Mouse (Mus musculus) midbrain, postnatal 0 days (tissue): ENCODE data around the gene Evc. TPM values are rescaled to one million over a fixed set of nuclear protein-coding genes. Genes with fewer than 3 reads are reported as not detected.

Experiments used
- ATAC-seq: fragments of 200-750 bp; cut with Nextera tagmentation; 2 replicates; pipeline ENCODE4 v1.8.0; 2017; ENCODE audit warnings: moderate number of reproducible peaks, mild to moderate bottlenecking, moderate TSS enrichment, moderate library complexity; ENCODE audit not compliant: low FRiP score
- DNase-seq: peaks from one replicate; pipeline ENCODE4 v3.0.0-alpha.2; 2015; ENCODE audit warnings: low spot score
- H3K27ac ChIP-seq: fragments of 300-500 bp; sonication (generic); 2 replicates; pipeline ENCODE4 v1.5.1; 2014; ENCODE audit warnings: low read depth, mild to moderate bottlenecking, low read length, mixed read lengths
- H3K27me3 ChIP-seq: fragments of 300-500 bp; sonication (generic); 2 replicates; pipeline ENCODE4 v1.6.1; 2014; ENCODE audit warnings: low read length, control low read depth, mixed read lengths; ENCODE audit not compliant: insufficient read depth
- H3K36me3 ChIP-seq: fragments of 300-500 bp; sonication (generic); 2 replicates; pipeline ENCODE4 v1.6.1; 2014; ENCODE audit warnings: low read length, control low read depth, mixed read lengths; ENCODE audit not compliant: insufficient read depth
- H3K4me1 ChIP-seq: fragments of 300-500 bp; sonication (generic); 2 replicates; pipeline ENCODE4 v1.6.1; 2014; ENCODE audit warnings: mild to moderate bottlenecking, control low read depth, antibody characterized with exemption, low read length, mixed read lengths; ENCODE audit not compliant: insufficient read depth
- H3K4me2 ChIP-seq: fragments of 300-500 bp; sonication (generic); 2 replicates; pipeline ENCODE4 v1.6.1; 2014; ENCODE audit warnings: low read depth, mild to moderate bottlenecking, low read length, mixed read lengths; ENCODE audit not compliant: poor library complexity, severe bottlenecking
- H3K4me3 ChIP-seq: fragments of 300-500 bp; sonication (generic); 2 replicates; pipeline ENCODE4 v1.5.1; 2014; ENCODE audit warnings: low read depth, mild to moderate bottlenecking, low read length, moderate library complexity
- H3K9ac ChIP-seq: fragments of 300-500 bp; sonication (generic); replicated peaks from 2 replicates; pipeline ENCODE4 v1.6.1; 2014; ENCODE audit warnings: mild to moderate bottlenecking, low read length, moderate library complexity, mixed read lengths; ENCODE audit not compliant: poor library complexity, severe bottlenecking
- H3K9me3 ChIP-seq: fragments of 300-500 bp; sonication (generic); 2 replicates; pipeline ENCODE4 v1.6.1; 2016; ENCODE audit warnings: low read length, control low read depth
- CTCF ChIP-seq: IDR thresholded peaks from 2 replicates; pipeline ENCODE4 v1.5.1; 2016; ENCODE audit warnings: antibody characterized with exemption, mild to moderate bottlenecking
- WGBS: fragments of 180-500 bp; shearing (Covaris S2); extraction: QIAGEN DNeasy Blood & Tissue Kit; methylation state at CpG from one replicate; pipeline ENCODE4 v1.1.7; 2014; 5-methylcytosine and 5-hydroxymethylcytosine counted together
- polyA plus RNA-seq: library from polyadenylated mRNA; unstranded; fragments of >200 nt; fragmentation: Nextera tagmentation; extraction: Ambion mirVana; gene quantifications from 2 replicates; pipeline ENCODE4 v1.2.1, GENCODE M21; 2015
- total RNA-seq: library from RNA; depleted of rRNA; stranded (reverse); fragments of >200 nt; gene quantifications from 2 replicates; pipeline ENCODE4 v1.2.3, GENCODE M21; 2014; rRNA removed

Evc gene
- total RNA-seq = 8.2 and 8.3 TPM in 2 replicates
- 2.7 and 2.8 TPM in 2 replicates for polyA plus RNA-seq

DNA sequence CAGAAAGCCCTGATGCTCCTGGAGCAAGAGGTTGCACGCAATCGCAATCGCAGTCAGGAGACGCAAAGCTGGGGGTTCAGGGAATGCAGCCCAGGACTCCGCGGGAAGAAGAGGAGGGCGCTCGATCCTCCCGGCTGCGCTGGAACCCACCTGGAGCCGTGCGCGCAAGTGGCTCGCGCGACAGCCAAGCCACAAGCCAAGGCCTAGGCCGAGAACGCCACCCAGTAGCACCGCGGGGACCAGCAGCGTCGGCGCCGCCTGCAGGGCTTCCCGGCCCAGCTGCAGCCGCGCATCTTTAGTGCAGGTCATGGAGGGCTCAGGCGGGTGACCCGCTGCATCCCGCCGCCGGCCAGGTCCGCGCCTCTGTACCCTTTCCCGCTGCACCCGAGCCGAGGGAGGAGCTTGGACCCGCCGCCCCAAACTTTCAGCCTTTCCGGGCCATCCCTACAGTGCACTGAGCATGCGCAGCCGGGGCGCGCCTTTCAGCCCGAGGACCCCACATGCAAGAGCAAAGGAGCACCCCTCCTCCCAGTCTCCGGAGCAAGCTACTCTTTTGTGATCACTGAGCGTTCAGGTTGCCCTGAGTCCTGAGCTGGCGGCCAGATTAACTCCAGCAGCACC lies at the start of gene Evc:
TSS of gene Evc (minus strand) at position 410 of the 621 bp plus-strand sequence.
- peak within 1 kb of the TSS; percentile 45; the same call in 1 of the 2 replicates for H3K9ac ChIP-seq
- peak; percentile 20 for TF ChIP-seq CTCF
- no peaks in the 10 kb centered on the region for H3K36me3 ChIP-seq
- H3K27me3 ChIP-seq = peaks cover 9% of the 10 kb centered on the region; the same call in 1 of the 2 replicates
- H3K27ac ChIP-seq = no peak within 1 kb of the TSS
- H3K4me3 ChIP-seq = peak within 1 kb of the TSS; percentile 61
- DNase-seq (peak; percentile 55), ATAC-seq (peak; percentile 50)
- H3K4me2 ChIP-seq = peak within 1 kb of the TSS; percentile 100
- under 1% methylated on average over 44 of the region's 48 CpGs for WGBS
- 0 out of 2 replicates have a peak, but pooled peaks cover 11% of the 10 kb centered on the region for H3K4me1 ChIP-seq
- no peaks in the 10 kb centered on the region for H3K9me3 ChIP-seq

DNA sequence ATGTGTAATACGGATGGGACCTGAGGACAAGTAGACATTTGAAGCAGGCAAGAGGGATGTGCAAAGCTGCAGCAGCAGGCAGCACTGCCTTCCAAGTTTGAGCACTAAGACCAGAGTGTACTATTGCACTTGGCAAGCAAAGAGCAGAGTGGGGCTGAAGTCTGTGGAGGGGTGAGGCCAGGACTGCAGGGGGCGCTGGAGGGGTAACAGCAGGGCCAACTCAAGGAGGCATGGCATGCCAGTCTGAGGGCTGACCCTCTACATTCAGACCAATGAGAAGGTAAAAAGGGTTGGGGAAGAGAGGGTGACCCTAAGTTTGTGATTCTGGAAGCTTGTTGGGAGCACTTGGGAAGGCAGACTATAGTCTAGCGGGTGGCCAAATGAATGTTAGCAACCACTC lies 46.9 kb upstream of the Evc start:
- no peaks in the 10 kb centered on the region for H3K9me3 ChIP-seq
- no peak overlapping the region for H3K4me3 ChIP-seq
- 88% methylated on average over 3 of the region's 3 CpGs for WGBS

GRCm38 (mm10) chr5:37380641-37381040 lies 43.9 kb upstream of the Evc start:
- TF ChIP-seq CTCF = no peak

More for the DNA sequence above, 46.9 kb upstream of the Evc start:
- no peaks in the 10 kb centered on the region for H3K27me3 ChIP-seq
- no peak overlapping the region for H3K4me2 ChIP-seq
- ATAC-seq = no peak
- DNase-seq = no peak
- H3K9ac ChIP-seq = no peak overlapping the region
- H3K36me3 ChIP-seq = no peaks in the 10 kb centered on the region
- no peak overlapping the region for H3K27ac ChIP-seq
- TF ChIP-seq CTCF = peak; percentile 30
- no peaks in the 10 kb centered on the region for H3K4me1 ChIP-seq

GRCm38 (mm10) chr5:37377376-37377775 lies 40.7 kb upstream of the Evc start:
- H3K9ac ChIP-seq = no peak overlapping the region
- no peaks in the 10 kb centered on the region for H3K27me3 ChIP-seq
- no peaks in the 10 kb centered on the region for H3K9me3 ChIP-seq
- WGBS = 74% methylated on average over 7 of the region's 7 CpGs
- no peak for TF ChIP-seq CTCF
- no peak overlapping the region for H3K4me3 ChIP-seq
- no peak overlapping the region for H3K4me2 ChIP-seq
- no peaks in the 10 kb centered on the region for H3K4me1 ChIP-seq
- ATAC-seq (no peak), DNase-seq (no peak)
- no peaks in the 10 kb centered on the region for H3K36me3 ChIP-seq
- H3K27ac ChIP-seq = no peak overlapping the region

More at GRCm38 (mm10) chr5:37380641-37381040, 43.9 kb upstream of the Evc start:
- no peaks in the 10 kb centered on the region for H3K4me1 ChIP-seq
- H3K4me2 ChIP-seq = no peak overlapping the region
- ATAC-seq (no peak), DNase-seq (no peak)
- H3K27ac ChIP-seq = no peak overlapping the region
- no peaks in the 10 kb centered on the region for H3K9me3 ChIP-seq
- no peak overlapping the region for H3K4me3 ChIP-seq
- no peaks in the 10 kb centered on the region for H3K27me3 ChIP-seq
- WGBS = 74% methylated on average over 4 of the region's 4 CpGs
- no peaks in the 10 kb centered on the region for H3K36me3 ChIP-seq
- no peak overlapping the region for H3K9ac ChIP-seq

DNA sequence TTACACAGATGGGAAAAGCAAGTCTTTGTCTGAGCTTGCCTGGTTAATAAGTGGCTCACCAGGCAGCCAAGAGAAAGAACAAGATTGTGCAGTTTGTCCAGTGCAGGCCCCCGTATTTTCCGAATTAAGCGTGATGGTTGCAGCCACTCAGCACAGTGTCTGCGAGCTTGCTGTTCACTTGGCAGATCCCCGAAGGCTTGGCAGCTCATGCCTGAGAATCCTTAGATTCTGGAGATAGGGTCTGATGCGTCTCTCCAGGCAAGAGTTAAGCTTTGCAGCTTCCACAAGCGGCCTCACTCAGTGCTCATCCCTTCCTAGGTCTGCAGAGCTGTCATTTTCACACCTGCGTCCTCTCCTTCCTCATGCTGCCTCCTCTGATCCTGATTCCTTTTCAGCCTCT lies 32.1 kb upstream of the Evc start:
- Histone ChIP-seq H3K36me3 (no peaks in the 10 kb centered on the region), H3K9ac (no peak overlapping the region), H3K4me1 (peaks cover 8% of the 10 kb centered on the region; the same call in 1 of the 2 replicates), H3K27ac (no peak overlapping the region), H3K4me3 (no peak overlapping the region), H3K27me3 (no peaks in the 10 kb centered on the region), H3K4me2 (no peak overlapping the region), H3K9me3 (no peaks in the 10 kb centered on the region)
- WGBS = 91% methylated on average over 8 of the region's 8 CpGs
- no peak for ATAC-seq
- DNase-seq = no peak
- TF ChIP-seq CTCF = no peak

- Histone ChIP-seq H3K4me3 (no peak overlapping the region), H3K27me3 (no peaks in the 10 kb centered on the region), H3K4me2 (no peak overlapping the region), H3K27ac (peak overlapping the region; percentile 44; the same call in 1 of the 2 replicates), H3K4me1 (peaks cover 8% of the 10 kb centered on the region; the same call in 1 of the 2 replicates), H3K36me3 (no peaks in the 10 kb centered on the region), H3K9ac (no peak overlapping the region), H3K9me3 (no peaks in the 10 kb centered on the region)
- ATAC-seq (peak; percentile 41; the same call in 1 of the 2 replicates), DNase-seq (peak; percentile 47)
- peak; percentile 65 for TF ChIP-seq CTCF
Measured at GRCm38 (mm10) chr5:37365751-37366150, 29.1 kb upstream of the Evc start.
